Mouse (Mus musculus): Measurements from ENCODE around the gene Ireb2.

- TF ChIP-seq POLR2A (IDR thresholded peaks at IDR 0.05; ENCODE audit: borderline replicate concordance, low read depth, low read length): no peak
- no peak for TF ChIP-seq CTCF (IDR thresholded peaks at IDR 0.05; ENCODE audit: low read depth, low read length)
Observed at GRCm38 (mm10) chr9:54949465-54949864, 85.9 kb downstream of the Ireb2 start.
